Mouse (Mus musculus) MEL-GATA-1-ER (cell line): Measurements from ENCODE around the gene Tepsin.

Experiments used
- DNase-seq: peaks from one replicate; pipeline ENCODE4 v3.0.0-alpha.2; 2012; ENCODE audit warnings: low read depth; ENCODE audit errors: extremely low read depth

Gene Tepsin

DNA sequence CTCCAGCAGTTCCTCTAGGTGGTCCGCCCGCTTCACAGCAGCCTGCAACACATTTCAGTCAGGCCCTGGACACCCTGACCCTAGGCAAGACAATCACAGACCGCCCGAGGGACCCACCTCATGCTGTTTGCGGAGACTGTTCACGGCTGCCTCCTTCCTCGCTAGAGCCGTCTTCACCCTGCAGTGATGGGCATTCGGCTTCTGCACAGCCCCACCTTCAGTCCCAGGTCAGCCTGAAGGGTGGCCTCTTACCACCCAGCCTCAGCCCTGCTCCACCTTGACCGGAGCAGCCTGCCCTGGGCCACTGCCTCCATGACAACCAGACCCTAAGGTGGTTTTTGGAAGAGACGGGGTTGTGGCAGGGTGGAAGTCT lies 33.9 kb downstream of the Tepsin start:
- DNase-seq = no peak

DNA sequence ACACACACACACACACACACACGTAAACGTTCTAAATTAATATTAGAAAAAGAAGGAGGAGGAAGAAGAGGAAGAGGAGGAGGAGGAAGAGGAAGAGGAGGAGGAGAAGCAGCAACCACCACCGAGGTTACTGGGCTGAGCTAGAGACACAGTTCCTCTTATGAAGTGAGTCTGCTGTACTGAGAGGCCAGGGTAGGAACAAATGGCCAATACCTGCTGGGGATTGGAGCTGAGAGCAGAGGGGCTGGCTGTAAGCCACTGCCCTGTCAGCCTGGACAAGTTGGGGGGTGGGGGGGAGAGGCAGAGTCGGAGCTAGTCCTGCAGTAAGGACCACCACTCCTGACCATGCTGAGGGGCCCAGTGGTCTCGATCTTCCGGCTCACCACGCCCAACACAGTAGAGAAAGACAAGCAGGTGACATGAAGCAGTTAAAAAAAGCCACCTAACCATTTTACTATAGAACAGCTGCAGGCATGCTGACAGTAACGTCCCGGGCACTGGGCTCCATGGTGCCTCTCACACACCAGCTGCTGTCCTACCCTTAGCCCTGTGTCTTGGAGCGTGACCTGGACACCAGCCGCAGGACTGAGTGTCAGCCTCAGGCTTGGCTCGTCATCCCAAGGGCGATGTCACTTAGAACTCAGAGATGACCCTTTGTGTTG lies 34.4 kb downstream of the Tepsin start:
- no peak for DNase-seq

DNA sequence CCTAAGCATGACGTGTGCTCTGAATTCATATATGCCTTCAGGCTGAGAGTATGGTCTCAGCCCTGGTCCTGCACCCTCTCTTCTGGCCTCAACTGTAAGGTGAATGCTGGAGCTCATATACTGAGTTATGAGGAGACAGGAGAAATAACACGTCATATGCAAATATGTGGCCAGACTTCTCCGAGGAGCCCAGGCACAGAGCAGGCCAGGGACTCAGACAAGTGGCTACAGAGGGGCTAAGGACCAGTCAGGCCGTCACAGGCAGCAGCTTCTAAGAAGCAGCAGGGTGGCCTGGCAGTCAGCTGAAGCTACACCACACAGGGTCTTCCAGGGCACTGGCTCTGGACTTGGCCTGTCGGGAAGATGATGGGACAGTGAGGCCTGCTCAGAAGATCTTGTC lies 35.2 kb downstream of the Tepsin start:
- no peak for DNase-seq

DNA sequence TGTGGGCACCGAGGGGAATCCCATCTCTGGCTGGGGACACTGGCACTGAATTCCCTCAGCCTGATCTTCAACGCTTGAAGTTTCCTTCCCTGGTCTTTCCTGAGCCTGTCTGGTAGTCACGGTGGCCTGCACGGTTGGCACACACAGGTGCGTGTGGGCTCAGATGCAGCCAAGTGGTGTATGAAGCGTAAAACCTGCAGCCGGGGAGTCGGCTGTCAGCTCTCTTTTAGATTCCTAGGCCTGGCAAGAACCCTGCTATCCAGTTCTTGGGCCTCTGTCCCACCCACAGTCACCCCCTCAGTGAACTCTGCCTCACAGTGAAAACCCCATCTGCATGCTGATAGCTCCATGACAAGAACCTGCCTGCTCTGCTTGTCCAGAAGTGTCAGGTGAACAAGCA lies 37.9 kb downstream of the Tepsin start:
- no peak for DNase-seq

DNA sequence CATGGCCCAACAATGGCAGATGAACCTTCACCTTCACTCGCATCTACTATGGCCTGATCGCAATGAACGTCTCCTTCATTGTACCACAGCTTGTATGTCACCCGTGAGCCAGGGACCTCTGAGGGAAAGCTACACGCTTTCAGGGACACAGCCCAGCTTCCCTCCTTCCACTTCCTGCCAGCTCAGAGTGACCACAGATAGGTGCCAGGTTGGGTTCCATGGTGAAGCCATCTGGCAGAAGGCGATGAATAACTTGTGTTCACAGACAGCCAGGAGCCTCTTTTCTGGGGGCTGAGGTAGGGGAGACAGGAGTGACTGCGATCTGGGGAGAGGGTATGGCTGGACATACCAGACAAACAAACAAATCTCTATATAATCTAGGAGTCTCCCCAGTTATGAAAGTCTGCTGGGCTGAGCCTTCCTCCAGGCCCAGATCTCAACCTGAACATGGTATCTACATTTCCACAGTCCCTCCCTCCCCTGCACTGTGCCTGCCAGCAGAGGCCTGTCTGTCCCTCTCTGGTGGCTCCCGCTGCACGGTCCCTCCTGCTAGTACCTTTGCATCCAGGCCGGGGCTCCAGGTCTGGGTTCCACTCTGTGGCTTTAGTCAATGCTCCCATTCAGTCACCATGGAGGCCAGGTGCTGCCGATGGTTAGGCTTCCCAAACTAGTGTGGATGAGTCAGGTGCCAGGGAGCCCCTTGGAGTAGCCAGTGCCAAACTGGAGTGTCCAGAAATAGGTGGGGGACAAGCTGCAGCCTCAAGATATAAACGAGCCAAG lies 42.4 kb downstream of the Tepsin start:
- DNase-seq = no peak

DNA sequence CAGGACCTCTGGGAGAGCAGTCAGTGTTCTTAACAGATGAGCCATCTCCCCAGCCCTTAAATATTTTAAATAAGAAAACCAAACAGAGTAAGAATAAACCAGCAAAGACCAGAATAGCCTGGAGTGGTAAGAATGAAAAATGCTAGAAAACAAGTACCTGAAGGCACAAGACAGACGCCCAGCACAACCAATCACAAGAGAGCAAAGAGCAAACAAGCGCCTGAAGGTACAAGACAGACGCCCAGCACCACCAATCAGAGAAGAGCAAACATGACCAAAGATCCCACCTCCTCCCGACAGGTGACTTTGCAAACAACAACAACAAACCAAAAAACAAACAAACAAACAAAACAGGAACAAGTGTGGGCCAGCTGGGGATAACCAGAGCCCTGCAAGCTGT lies 44.7 kb downstream of the Tepsin start:
- DNase-seq = no peak

DNA sequence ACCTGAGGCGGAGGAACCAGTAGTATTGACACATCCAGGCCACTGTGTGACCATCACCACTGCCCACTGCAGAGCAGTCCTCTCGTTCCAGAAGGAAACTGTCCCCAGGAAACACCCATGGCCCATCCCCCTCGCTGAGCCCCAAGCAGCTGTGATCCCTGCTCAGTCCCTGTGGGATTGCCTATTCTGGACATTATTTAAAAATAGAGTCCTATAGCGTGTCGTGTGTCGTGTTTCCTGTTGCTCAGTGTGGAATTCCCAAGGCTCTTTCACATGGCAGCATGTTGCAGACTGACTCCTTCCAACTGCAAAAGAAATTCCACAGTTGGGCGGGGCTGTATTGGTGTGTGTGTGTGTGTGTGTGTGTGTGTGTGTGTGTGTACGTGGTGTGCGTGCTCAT lies 46.3 kb downstream of the Tepsin start:
- DNase-seq = no peak

DNA sequence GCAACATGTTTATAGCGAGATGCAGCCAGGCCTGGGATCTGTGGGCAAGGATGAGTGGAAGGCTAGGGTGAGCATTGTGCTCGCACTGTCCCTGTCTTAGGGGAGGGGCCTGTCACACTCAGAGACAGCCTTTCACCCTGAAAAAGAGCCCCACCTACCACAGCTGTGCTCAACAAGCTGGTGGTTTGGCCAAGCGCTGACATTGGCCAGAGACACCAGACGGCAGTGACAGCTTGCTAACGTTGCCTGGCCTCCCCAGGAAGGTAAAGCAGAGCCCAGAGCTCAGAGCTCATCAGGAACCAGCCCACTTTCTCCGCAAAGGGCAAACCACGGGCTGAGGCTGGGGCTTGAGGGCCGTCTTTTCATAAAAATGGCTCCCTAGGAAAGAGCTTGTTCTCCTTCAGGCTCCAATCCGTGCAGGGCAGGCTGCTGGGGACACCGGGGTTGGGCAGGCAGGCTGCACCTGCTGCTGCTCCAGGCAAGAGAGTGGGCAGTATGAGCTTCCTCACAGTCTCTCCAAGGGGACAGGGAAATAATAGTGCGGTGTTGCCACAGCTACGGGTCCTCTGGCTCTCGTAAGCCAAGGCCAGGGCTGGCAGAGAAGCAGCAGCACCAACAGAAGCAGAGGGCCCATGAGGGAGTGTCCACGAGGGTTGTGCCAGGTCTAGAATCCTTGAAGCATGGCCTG lies 47.3 kb downstream of the Tepsin start:
- DNase-seq = no peak

DNA sequence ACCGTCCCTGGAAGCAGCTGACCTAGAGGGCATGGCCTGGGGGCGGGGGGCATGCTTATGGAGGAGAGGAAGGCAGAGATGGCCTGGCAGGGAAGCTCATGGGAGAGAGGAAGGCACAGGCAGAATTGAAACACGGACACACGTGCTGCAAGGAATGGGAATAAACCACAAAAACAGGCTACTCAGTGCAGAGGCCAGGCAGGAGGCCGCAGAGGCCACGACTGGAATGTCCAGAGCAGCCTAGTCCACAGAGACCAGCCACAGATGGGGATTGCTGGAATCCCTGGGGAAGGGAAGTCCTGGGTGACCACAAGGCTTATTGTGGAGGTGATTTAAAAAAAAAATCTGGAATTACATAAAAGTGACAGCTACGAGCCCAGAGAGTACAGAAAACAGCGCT lies 49.5 kb downstream of the Tepsin start:
- no peak for DNase-seq

DNA sequence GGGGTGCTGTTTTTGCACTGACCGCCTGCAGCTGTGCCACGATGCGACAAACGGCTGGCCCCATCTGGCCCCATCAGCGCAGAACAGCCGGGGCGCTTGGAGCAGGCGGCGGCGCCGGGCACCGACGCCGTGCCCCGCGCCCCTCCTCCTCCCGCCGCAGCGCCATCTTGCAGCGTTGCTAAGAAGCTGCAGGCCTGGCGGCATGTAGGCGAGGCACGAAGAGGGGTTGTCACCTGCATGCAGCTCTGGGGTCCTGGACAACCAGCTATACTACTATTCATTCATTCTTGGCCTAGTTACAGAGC lies 50.3 kb downstream of the Tepsin start:
- no peak for DNase-seq

DNA sequence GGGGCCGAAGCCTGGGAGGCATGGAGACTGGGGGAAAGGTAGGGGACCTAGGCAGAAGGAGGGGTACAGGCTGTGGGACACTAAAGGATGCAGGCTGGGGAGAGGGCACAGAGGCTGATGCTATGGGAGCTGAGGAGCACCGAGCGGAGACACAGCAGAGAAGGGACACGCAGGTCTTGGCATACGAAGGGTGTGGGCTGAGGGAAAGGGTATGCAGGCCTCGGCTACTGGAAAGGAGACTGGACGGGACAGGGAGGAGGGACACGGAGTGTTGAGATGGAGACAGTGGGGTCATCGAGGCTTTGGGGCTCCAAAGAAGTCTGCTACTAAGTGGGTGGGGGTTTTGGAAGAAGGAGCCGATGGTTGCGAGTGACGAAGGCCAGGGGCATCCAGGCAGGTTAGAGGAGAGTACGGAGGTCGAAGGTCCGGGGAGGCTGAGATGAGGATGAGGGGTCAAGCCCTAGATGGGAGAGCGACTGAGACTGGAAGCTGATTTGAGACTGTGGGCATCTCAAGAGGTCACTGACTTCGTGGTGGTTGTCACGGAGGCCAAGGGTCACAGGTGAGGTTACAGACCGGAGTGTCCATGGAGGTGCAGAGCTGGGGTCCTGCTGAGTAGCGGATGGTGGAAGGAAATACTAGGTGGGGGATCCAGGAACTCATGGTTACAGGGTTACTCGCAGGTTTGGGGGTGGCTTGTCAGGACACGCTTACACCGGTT lies 50.8 kb downstream of the Tepsin start:
- no peak for DNase-seq

DNA sequence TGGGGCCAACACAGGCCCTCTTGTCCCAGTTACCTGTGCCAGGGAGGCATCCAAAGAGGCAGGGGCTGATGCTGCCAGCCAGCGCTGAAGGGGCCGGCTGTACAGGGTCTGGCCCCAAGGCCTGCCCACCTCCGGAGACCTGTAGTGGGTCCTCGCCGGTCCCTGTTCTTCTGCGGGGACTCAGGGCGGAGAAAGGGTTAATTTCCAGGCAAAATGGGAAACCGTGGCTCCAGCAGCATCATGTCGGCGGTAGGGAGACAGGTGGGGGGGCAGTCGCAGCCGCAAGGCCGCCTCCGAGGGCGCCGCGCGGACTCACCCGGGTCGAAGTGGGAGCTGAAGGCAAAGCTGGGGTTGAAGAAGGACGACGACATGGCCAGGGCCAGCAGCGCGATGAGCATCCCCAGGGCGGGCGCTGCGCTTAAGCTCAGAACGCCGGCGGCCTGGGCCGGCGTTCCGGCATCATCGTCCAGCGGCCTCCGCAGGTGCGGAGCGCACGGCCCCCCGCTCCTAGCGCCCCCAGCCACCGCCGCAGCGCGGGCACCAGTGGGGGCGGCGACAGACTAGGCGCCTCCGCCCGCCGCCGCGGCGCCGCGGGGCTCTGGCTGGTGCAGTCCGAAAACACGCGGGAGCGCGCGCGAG lies 51.9 kb downstream of the Tepsin start, which contains the start of gene Aatk:
Gene Aatk (minus strand): TSS at position 615 of the 639 bp plus-strand sequence.
- DNase-seq = no peak

DNA sequence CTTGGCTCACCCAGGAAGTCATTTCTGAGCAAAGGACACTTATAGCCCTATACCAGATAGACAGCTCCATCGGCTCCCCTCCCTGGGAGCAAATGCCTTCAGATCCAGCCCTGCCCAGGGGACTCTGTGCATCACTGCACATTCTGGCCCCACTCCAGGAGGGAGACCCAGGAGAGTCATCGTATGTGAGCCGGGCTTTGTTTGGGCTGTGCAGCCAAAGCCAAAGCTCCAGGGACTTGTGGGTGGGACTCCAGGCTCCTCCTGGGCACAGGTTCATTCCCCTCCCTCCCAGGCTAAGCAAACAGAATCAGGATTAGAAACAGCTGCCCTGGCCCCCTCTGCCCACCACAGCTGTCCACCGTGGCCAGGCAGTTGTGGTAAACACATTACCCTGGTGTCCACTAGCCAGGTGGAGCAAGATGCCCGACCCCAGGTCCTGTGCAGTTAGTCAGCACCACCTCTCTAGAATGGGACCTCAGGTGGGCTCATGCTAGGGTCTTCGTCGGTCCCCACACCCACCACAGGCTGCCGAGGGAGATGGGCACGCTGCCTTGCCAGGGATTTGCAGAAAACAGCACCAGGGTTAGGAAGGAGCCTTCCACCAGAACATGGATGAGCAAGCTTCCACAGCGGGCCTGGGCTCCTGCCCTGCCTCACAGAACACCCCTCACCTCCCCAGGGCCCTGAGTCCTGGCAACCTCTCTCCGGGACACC lies 52.5 kb downstream of the Tepsin start:
- no peak for DNase-seq

DNA sequence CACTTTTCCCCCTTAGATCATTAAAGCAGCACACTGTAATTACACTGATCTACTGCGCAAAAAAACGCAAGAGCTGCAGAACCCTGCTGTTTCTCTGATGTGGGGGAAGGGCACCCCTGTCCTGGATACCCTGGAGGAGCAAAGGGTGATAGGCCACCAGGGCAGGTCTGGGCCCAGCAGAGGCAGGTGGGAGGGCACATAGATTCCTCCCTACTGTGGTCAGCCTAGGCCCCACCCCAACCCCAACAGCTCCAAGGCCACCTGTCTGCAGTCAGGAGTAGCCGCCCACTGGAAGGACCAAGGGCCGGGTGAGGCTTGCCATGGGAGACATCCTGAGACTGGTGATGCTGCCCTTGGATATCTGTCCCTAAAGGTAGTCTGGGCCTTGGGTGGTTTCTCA lies 53.2 kb downstream of the Tepsin start:
- DNase-seq = no peak

DNA sequence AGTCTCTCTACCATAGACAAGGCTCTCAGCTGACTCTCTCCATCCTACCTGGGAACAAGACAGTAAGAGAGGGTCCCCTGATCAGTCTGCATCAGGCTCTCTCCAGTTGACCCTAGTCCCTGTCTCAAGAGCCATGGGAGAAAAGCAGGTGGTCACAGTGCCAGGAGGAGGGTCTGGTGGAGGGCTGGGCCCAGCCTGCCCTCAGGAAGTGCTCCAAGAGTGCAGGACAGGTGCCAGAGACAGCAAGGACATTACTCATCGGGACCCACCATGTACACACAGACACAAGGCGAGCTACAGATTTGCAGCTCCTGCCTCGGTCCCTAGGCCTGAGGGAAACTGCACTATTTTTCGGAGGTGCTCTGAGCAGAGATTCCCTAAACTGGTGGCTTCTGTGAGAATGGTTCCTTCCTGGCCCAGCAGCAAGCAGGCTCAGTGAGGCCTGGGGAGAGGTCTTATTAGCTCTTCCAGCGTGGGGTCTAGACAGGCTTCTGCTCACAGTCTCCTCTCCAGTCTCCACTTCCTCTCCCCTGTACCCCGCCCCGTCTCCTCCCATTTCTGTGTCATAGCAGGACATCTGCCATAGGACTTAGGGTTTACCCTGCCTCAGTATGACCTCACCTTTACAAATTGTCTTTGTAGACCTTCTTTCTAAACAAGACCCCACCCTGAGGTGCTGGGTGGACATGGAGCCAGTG lies 56.2 kb downstream of the Tepsin start:
- DNase-seq = no peak

DNA sequence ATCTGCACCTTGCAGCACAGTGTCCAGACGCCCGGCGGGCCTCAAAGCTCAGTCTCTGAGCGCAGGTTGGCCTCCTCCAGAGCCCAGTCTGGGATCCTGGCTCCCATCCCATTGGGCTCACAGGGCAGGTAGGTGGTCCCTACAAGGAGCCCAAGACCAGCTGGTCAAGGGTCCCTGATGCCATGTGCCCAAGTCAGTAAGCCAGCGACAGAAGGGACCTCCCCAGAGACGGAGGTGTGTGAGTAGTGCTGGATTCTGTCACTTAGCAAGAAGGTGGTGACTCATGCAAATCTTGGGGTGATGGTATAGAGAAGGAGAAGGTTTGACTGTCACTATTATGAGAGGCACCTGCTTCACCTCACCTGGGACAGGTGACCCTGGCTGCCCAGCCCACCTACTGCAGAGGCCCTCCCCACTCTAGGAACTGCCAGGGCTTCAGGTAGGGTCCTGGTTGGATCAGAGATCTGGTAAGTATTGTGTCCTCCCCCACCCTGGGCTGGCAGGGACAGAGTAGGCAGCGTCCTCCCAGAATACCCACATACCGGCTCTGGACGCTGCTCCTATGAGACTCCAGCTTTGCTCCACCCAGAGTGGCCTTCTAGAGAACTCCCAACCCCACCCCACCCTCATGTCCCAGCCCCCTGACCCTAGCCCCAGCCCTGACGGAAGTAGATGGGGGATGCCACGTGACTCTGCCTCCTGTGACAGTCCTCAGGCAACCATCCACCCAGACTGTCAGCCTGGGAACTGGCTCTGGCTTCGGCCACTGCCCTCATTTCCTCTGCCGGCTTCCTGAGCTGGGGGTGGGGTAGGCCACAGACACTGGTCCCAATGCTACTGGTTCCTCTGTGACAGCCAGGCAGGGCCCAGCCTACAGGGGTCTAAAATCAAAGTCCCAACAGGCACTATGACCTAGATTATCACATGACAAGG lies 57.1 kb downstream of the Tepsin start:
- no peak for DNase-seq
